Mouse (Mus musculus): ENCODE measurements around the gene D030056L22Rik.

Gene D030056L22Rik

DNA sequence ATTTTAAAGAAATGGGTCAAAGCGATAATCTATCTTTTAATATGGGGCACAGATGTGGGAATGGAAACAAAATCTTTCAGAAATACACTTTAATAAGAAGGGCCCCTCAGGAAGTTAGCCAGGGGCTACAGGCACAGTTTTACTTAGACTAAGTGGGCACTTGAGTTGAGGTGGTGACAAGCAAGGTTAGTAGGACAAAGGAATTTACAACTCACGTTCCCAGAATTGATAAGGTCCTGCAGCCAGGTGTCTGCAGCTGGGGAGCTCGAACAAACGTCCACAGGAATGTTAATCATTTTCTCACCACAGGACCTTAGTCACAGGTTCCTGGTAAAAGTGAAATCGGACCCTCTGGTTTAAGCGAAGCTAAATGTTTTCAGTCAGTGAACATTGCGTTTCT, 18.1 kb downstream of the D030056L22Rik start:
- no peak for DNase-seq (ENCODE audit: low spot score)

DNA sequence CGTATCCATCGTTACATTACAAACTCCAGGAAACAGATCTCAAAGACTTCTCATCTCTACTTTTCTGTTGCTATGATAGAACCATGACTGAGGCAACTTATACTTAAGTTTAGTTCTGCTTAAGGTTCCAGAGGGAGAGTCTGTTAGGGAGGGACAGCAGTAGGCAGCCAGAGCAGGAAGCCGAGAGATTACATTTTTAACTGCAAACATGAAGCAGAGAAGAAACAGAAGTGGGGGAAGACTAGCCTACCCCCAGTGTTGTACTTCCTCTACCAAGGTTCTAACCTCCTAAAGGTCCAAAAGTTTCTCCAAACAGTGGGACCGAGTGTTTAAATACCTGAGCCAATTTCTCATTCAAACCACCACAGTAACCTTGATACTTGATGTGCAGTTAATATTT, 22.9 kb downstream of the D030056L22Rik start:
- no peak for DNase-seq (ENCODE audit: low spot score)

DNA sequence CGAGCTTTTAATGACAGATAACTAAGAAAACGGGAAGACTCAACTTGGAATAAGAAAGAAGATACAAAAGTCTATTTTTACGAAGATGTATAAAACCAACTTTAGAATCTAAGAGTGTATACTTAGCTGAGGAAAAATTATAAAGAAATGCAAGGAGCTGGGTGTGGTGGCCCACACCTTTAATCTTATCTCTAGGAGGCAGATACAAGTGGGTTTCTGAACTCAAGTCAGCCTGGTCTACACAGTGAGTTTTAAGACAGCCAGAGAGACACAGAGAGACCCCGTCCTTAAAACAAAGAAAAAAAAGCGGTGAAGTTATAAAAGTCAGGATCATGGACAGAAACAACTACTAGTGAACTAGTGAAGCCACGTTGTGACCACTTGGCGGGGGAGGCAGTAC, 26.2 kb downstream of the D030056L22Rik start:
- no peak for DNase-seq (ENCODE audit: low spot score)

DNA sequence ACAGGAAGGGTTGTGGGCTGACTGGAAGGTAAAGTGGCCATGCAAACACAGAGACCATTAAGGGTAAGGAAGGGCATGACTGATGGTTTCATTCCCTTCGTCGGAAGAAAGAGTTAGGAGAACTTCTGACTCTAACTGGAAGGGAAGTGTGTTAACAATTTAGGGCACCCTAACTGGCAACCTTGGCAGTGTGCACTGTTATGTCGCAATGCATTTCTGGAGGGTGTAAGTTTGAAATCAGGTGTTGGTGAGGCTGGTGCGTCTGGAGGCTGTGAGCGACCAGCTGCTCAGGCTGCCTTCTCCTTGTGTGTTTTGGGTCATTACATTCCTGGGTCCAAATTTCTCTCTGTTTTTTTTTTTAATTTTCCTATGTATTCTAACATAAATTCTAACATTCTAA, 31.0 kb downstream of the D030056L22Rik start:
- no peak for DNase-seq (ENCODE audit: low spot score)

DNA sequence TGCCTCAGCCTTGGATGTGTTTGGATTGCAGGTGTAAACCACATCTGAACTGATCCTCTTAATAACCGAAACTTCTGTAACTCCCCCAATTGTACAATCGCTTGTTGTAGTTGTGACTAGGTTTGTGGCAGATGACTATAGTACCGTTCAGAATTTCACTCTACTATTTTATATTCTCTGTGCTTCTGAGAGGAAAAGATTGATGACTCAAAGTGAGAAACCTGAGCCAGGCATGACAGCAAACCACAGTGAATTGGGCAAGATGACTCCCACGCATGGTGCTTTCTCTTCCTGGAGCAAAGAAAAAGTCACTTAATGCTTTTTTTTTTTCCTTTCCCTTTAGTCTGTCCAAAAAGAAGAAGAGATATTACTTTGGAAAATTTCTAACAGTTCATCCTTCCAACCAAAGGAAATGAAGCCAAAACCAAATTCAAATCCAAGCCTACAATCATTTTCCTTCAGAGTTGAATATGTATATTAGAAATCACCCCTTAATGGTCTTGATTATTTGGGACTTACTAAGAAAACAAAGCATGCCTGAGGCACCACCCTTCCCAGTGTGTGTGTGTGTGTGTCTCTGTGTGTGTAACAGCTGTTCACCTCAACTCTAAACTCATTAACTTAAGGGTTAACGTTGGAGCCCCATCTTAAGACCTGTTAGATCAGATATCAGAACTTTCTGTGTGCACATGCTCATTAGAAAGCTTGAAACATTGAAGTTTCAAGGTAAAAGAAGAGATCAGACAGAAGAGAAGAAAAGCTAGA, 33.8 kb downstream of the D030056L22Rik start:
- no peak for DNase-seq (ENCODE audit: low spot score)

DNA sequence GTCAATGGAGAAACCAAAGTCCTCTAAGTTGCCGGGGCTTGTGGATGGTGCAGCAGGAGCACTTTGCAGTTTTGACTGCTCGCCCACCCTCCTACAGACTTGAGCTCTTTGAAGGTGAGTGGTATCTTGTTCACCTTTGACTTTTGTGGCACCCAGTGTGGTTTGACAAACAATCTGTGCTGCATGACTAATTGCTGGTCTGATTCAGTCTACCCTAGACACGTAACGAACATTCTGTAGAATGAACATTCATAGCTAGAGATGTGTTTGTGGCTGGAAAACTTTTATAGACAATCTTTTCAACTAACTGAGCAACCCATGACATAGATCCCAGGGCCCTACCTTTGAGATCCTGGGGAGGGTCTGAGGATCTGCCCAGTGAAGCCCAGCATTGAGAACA, 34.4 kb downstream of the D030056L22Rik start:
- no peak for DNase-seq (ENCODE audit: low spot score)

DNA sequence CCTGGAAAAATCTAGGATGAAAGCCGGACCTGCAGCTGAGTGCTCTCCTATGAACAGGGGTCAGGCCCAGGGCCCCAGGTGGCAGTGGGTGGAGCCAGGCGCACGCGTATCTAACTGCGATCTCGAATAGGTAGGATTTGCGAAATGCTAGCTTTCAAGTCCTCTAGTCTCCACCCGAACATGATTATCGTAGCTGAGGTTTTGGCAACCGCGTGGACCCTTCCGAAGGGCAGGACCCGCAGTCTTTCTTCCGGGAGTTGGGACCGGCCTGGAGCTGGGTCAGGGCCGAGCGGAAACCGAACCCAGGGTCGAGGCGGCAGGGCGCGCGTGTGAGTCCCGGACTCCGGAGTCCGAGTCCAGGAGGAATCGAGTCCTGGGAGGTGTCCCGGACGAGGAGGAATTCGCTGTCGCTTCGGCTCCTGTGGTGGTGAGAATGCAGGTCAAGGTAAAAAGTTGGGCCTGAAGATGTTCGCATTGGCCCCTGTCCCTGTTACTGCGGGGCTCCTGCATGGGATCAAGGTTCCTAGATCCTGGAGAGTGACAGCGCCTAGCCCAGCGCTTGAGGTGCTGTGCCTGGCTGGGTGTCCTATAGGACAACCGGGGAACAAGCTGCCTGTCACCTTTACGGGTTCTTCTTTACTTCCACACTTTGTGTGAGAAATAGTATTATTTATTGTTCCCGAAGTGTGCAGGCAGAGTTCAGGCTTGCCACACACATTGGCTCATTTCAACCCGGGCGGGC, 36.8 kb downstream of the D030056L22Rik start, which contains the start of gene Trpm6:
TSS of gene Trpm6 (plus strand) at position 386 of the 742 bp plus-strand sequence.
- DNase-seq (ENCODE audit: low spot score) = no peak

DNA sequence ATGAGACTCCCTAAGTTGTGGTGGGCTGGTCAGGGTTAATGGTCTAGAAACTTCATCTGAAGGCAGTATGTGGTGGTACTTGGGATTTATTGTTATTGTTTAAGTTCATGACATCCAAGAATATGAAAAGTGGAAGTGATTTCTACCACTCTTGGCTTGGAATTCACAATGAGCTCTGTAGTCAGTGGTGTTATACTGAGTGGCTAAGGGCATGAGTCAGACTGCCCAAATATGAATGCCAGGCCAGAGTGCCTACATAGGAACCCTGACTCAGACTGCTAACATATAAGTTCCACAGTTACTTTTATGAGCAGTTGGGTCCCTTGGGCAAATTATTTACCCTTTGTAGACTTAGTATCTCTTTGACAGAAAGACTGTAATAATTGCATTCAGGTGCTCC, 44.2 kb downstream of the D030056L22Rik start:
- DNase-seq (ENCODE audit: low spot score) = no peak

DNA sequence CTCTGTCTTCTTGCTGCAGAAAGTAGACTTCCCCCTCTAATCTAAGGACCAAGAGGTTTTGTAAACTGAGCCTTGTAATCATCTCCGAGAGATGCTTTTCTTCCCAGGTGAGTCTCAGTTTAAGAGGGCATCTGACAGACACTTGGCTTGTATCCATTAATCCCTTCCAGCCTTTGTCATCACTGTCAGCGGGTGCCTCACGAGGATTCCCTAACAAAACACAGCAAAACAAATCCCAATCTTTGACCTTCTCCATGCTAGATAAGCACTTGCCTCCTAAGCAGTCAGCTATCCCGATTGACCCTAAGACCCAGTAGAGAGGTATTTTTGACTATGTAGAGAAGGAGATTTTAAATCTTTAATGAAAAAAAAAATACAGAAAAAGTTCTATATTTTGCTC, 44.7 kb downstream of the D030056L22Rik start:
- DNase-seq (ENCODE audit: low spot score) = no peak

DNA sequence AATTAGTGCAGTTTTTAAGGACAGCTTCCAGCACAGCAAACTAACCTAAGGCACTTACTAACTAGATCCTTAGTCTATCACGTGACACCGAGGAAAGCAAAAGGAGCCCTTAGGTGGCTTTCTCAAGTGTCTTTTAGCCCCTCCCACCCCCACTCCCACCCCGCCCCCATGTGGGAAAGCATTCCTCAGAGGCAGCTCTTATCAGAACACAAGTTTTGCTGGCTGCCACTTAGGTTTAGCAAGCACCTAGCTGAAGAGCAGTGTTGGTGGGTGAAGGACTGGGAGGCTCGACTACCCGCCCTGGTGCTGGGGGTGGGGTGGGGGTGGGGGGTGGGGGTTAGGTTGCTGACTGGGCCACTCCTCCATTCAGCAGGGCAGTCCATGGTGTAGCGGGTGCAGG, 45.3 kb downstream of the D030056L22Rik start:
- DNase-seq (ENCODE audit: low spot score) = no peak

DNA sequence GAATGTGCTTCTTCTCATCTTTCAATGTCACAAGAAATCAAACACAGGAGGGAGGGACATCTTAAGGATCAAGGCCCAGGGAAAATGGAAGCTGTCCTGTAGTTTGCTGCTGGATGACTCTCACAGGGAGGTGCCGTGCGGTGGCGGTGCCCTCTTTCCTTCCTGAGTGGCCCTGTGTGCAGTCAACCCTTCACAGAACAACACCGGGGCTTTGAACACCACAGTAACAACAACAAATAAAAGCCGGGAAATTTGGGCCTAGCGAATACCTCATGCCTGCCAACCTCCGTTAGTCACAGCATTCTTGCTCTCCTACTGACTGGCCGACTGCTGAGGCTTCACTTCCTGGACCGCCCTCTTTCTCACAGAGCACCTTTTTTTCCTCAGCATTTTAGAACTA, 45.9 kb downstream of the D030056L22Rik start:
- no peak for DNase-seq (ENCODE audit: low spot score)

DNA sequence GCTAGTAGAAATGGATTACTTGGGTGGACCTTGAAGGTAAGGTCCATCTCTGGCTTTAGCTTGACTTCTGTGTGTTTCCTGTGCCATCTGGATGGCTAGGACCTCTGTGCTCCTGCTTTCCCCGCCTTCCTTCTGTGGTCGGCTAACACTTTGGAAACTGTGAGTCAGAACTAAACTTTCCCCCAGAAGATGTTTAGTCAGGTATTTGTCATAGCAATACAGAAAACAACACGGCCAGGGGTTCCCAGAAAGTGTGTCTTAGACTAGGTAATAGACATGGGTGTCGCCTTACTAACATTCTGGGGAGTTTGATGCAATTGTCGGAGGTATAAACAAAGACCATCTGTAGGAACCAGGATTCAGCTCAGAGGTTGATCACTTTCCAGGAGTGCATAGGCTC, 53.4 kb downstream of the D030056L22Rik start:
- no peak for DNase-seq (ENCODE audit: low spot score)

Data from layer of hippocampus, adult 9-10 months (tissue).